Mouse (Mus musculus): Measurements from ENCODE around the gene Zfand2b. TPM values are rescaled to one million over a fixed set of nuclear protein-coding genes. Genes with fewer than 3 reads are reported as not detected.

Gene Zfand2b
- polyA plus RNA-seq, 1 experiment from 2014 or later, result 37.6 TPM

GRCm38 (mm10) chr1:75136730-75137129 lies 31.7 kb upstream of the Zfand2b start:
- DNase-seq (ENCODE audit: low spot score), result no peak

GRCm38 (mm10) chr1:75138448-75138847 lies 30.0 kb upstream of the Zfand2b start:
- ATAC-seq (ENCODE audit: low read depth), result no peak
- H3K36me3 ChIP-seq (ENCODE audit: control insufficient read depth, insufficient read depth, low read length), result peaks cover 43% of the 10 kb centered on the region

More at GRCm38 (mm10) chr1:75136730-75137129, 31.7 kb upstream of the Zfand2b start:
- Histone ChIP-seq H3K4me3 (ENCODE audit: low read depth, low read length) (no peak overlapping the region), H3K9ac (ENCODE audit: low read depth, low read length) (no peak overlapping the region), H3K4me2 (ENCODE audit: low read depth, low read length) (no peak overlapping the region), H3K27me3 (replicated peaks; ENCODE audit: control insufficient read depth, insufficient read depth, low read length) (no peaks in the 10 kb centered on the region), H3K9me3 (ENCODE audit: control insufficient read depth, low read length) (no peaks in the 10 kb centered on the region), H3K4me1 (ENCODE audit: control insufficient read depth, insufficient read depth, low read length) (peaks cover 10% of the 10 kb centered on the region), H3K27ac (replicated peaks; ENCODE audit: low read depth, low read length) (no peak overlapping the region), H3K36me3 (ENCODE audit: control insufficient read depth, insufficient read depth, low read length) (peaks cover 43% of the 10 kb centered on the region)
- no peak for ATAC-seq (ENCODE audit: low read depth)
- WGBS, result 82% methylated on average over 3 of the region's 3 CpGs

GRCm38 (mm10) chr1:75140601-75141190 lies 27.8 kb upstream of the Zfand2b start:
- H3K4me2 ChIP-seq (ENCODE audit: low read depth, low read length), result peak overlapping the region; percentile 96
- peak overlapping the region; percentile 92; the same call in 1 of the 2 replicates for H3K27ac ChIP-seq (replicated peaks; ENCODE audit: low read depth, low read length)
- peaks cover 16% of the 10 kb centered on the region for H3K4me1 ChIP-seq (ENCODE audit: control insufficient read depth, insufficient read depth, low read length)
- peaks cover 61% of the 10 kb centered on the region for H3K36me3 ChIP-seq (ENCODE audit: control insufficient read depth, insufficient read depth, low read length)
- H3K9ac ChIP-seq (ENCODE audit: low read depth, low read length), result peak overlapping the region; percentile 93
- no peaks in the 10 kb centered on the region for H3K9me3 ChIP-seq (ENCODE audit: control insufficient read depth, low read length)
- ATAC-seq (ENCODE audit: low read depth) (no peak), DNase-seq (ENCODE audit: low spot score) (no peak)
- 57% methylated on average over 4 of the region's 4 CpGs for WGBS
- no peaks in the 10 kb centered on the region for H3K27me3 ChIP-seq (replicated peaks; ENCODE audit: control insufficient read depth, insufficient read depth, low read length)
- H3K4me3 ChIP-seq (ENCODE audit: low read depth, low read length), result peak overlapping the region; percentile 93

More at GRCm38 (mm10) chr1:75138448-75138847, 30.0 kb upstream of the Zfand2b start:
- Histone ChIP-seq H3K9me3 (ENCODE audit: control insufficient read depth, low read length) (no peaks in the 10 kb centered on the region), H3K27me3 (replicated peaks; ENCODE audit: control insufficient read depth, insufficient read depth, low read length) (no peaks in the 10 kb centered on the region), H3K4me3 (ENCODE audit: low read depth, low read length) (no peak overlapping the region), H3K4me2 (ENCODE audit: low read depth, low read length) (no peak overlapping the region), H3K9ac (ENCODE audit: low read depth, low read length) (no peak overlapping the region), H3K27ac (replicated peaks; ENCODE audit: low read depth, low read length) (no peak overlapping the region), H3K4me1 (ENCODE audit: control insufficient read depth, insufficient read depth, low read length) (peaks cover 10% of the 10 kb centered on the region)
- WGBS, result 86% methylated on average over 2 of the region's 2 CpGs
- DNase-seq (ENCODE audit: low spot score), result no peak

GRCm38 (mm10) chr1:75141486-75142190 lies 26.8 kb upstream of the Zfand2b start:
- Histone ChIP-seq H3K9ac (ENCODE audit: low read depth, low read length) (peak overlapping the region; percentile 93), H3K27me3 (replicated peaks; ENCODE audit: control insufficient read depth, insufficient read depth, low read length) (no peaks in the 10 kb centered on the region), H3K4me1 (ENCODE audit: control insufficient read depth, insufficient read depth, low read length) (peaks cover 16% of the 10 kb centered on the region), H3K36me3 (ENCODE audit: control insufficient read depth, insufficient read depth, low read length) (peaks cover 61% of the 10 kb centered on the region), H3K27ac (replicated peaks; ENCODE audit: low read depth, low read length) (peak overlapping the region; percentile 92), H3K9me3 (ENCODE audit: control insufficient read depth, low read length) (no peaks in the 10 kb centered on the region), H3K4me3 (ENCODE audit: low read depth, low read length) (peak overlapping the region; percentile 93), H3K4me2 (ENCODE audit: low read depth, low read length) (peak overlapping the region; percentile 96)
- DNase-seq (ENCODE audit: low spot score) (peak; percentile 69), ATAC-seq (ENCODE audit: low read depth) (peak; percentile 27)
- under 1% methylated on average over 35 of the region's 53 CpGs for WGBS

- H3K27ac ChIP-seq (replicated peaks; ENCODE audit: low read depth, low read length), result peak within 1 kb of the TSS; percentile 92
- no peaks in the 10 kb centered on the region for H3K9me3 ChIP-seq (ENCODE audit: control insufficient read depth, low read length)
- H3K9ac ChIP-seq (ENCODE audit: low read depth, low read length), result peak within 1 kb of the TSS; percentile 93
- peak; percentile 97 for DNase-seq (ENCODE audit: low spot score)
- no peaks in the 10 kb centered on the region for H3K27me3 ChIP-seq (replicated peaks; ENCODE audit: control insufficient read depth, insufficient read depth, low read length)
- H3K36me3 ChIP-seq (ENCODE audit: control insufficient read depth, insufficient read depth, low read length), result peaks cover 62% of the 10 kb centered on the region
- H3K4me3 ChIP-seq (ENCODE audit: low read depth, low read length), result peak within 1 kb of the TSS; percentile 93
- WGBS, result 0% methylated on average over 34 of the region's 91 CpGs
- ATAC-seq (ENCODE audit: low read depth), result peak; percentile 89
- H3K4me2 ChIP-seq (ENCODE audit: low read depth, low read length), result peak within 1 kb of the TSS; percentile 96
- peaks cover 16% of the 10 kb centered on the region for H3K4me1 ChIP-seq (ENCODE audit: control insufficient read depth, insufficient read depth, low read length)
Observed at GRCm38 (mm10) chr1:75142301-75143261, 25.9 kb upstream of the Zfand2b start, which contains the start of the genes Cnppd1 and Retreg2. Cnppd1 (minus strand) TSS chr1:75142711. Retreg2 (plus strand) TSS chr1:75142778.

GRCm38 (mm10) chr1:75145589-75145988 lies 22.9 kb upstream of the Zfand2b start:
- no peak for DNase-seq (ENCODE audit: low spot score)
- peaks cover 13% of the 10 kb centered on the region for H3K4me1 ChIP-seq (ENCODE audit: control insufficient read depth, insufficient read depth, low read length)
- H3K9ac ChIP-seq (ENCODE audit: low read depth, low read length), result no peak overlapping the region
- peaks cover 54% of the 10 kb centered on the region for H3K36me3 ChIP-seq (ENCODE audit: control insufficient read depth, insufficient read depth, low read length)
- no peak overlapping the region for H3K4me3 ChIP-seq (ENCODE audit: low read depth, low read length)
- no peak overlapping the region for H3K4me2 ChIP-seq (ENCODE audit: low read depth, low read length)
- no peak for ATAC-seq (ENCODE audit: low read depth)
- 92% methylated on average over 3 of the region's 3 CpGs for WGBS
- H3K9me3 ChIP-seq (ENCODE audit: control insufficient read depth, low read length), result no peaks in the 10 kb centered on the region
- H3K27me3 ChIP-seq (replicated peaks; ENCODE audit: control insufficient read depth, insufficient read depth, low read length), result no peaks in the 10 kb centered on the region
- H3K27ac ChIP-seq (replicated peaks; ENCODE audit: low read depth, low read length), result no peak overlapping the region

- Histone ChIP-seq H3K4me1 (ENCODE audit: control insufficient read depth, insufficient read depth, low read length) (peaks cover 7% of the 10 kb centered on the region), H3K4me3 (ENCODE audit: low read depth, low read length) (no peak overlapping the region), H3K27me3 (replicated peaks; ENCODE audit: control insufficient read depth, insufficient read depth, low read length) (no peaks in the 10 kb centered on the region), H3K4me2 (ENCODE audit: low read depth, low read length) (no peak overlapping the region), H3K9ac (ENCODE audit: low read depth, low read length) (no peak overlapping the region), H3K36me3 (ENCODE audit: control insufficient read depth, insufficient read depth, low read length) (peaks cover 54% of the 10 kb centered on the region), H3K27ac (replicated peaks; ENCODE audit: low read depth, low read length) (no peak overlapping the region), H3K9me3 (ENCODE audit: control insufficient read depth, low read length) (no peaks in the 10 kb centered on the region)
- ATAC-seq (ENCODE audit: low read depth) (no peak), DNase-seq (ENCODE audit: low spot score) (no peak)
- 81% methylated on average over 7 of the region's 7 CpGs for WGBS
Observed at GRCm38 (mm10) chr1:75147411-75148135, 20.9 kb upstream of the Zfand2b start.

- no peak for DNase-seq (ENCODE audit: low spot score)
- H3K9ac ChIP-seq (ENCODE audit: low read depth, low read length), result no peak overlapping the region
- ATAC-seq (ENCODE audit: low read depth), result no peak
- WGBS, result 86% methylated on average over 4 of the region's 4 CpGs
- H3K27ac ChIP-seq (replicated peaks; ENCODE audit: low read depth, low read length), result no peak overlapping the region
- peaks cover 4% of the 10 kb centered on the region for H3K4me1 ChIP-seq (ENCODE audit: control insufficient read depth, insufficient read depth, low read length)
- peaks cover 54% of the 10 kb centered on the region for H3K36me3 ChIP-seq (ENCODE audit: control insufficient read depth, insufficient read depth, low read length)
- no peak overlapping the region for H3K4me3 ChIP-seq (ENCODE audit: low read depth, low read length)
- H3K27me3 ChIP-seq (replicated peaks; ENCODE audit: control insufficient read depth, insufficient read depth, low read length), result no peaks in the 10 kb centered on the region
- H3K4me2 ChIP-seq (ENCODE audit: low read depth, low read length), result no peak overlapping the region
- no peaks in the 10 kb centered on the region for H3K9me3 ChIP-seq (ENCODE audit: control insufficient read depth, low read length)
Observed at GRCm38 (mm10) chr1:75148727-75149126, 19.7 kb upstream of the Zfand2b start.

Measured in embryonic facial prominence, embryonic 14.5 days (tissue).